Mouse (Mus musculus): ENCODE results near the gene Coro1c.

Coro1c gene

GRCm38 (mm10) chr5:113862418-113862817 is 46.1 kb downstream of the Coro1c start:
- H3K27me3 ChIP-seq (ENCODE audit: control insufficient read depth, insufficient read depth, low read length, poor library complexity, severe bottlenecking), result no peaks in the 10 kb centered on the region
- no peaks in the 10 kb centered on the region; the same call in 1 of the 2 replicates for H3K36me3 ChIP-seq (ENCODE audit: control insufficient read depth, insufficient read depth, low read length, poor library complexity, severe bottlenecking)
- no peak for DNase-seq (ENCODE audit: low read depth, low spot score)

DNA sequence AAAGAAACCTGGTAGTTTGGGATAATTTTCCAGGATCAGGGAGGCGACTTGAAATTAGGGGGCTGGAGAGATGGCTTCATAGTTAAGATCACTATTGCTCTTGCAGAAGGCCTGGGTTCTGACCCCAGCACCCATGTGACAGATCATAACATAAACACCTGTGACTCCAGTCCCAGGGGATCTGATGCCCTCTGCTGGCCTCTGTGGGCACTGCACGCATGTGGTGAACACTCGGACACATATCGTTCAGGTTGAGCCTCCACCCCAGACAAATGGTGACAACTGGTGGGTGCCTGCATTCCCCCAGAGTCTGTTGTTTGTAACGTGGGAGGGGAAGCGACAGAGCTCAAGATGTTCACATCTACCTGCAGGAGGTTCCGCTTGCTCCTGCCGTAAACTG is 47.3 kb downstream of the Coro1c start:
- Histone ChIP-seq H3K27me3 (ENCODE audit: control insufficient read depth, insufficient read depth, low read length, poor library complexity, severe bottlenecking) (no peaks in the 10 kb centered on the region), H3K36me3 (ENCODE audit: control insufficient read depth, insufficient read depth, low read length, poor library complexity, severe bottlenecking) (no peaks in the 10 kb centered on the region; the same call in 1 of the 2 replicates)
- peak; percentile 35 for DNase-seq (ENCODE audit: low read depth, low spot score)

GRCm38 (mm10) chr5:113858971-113859370 is 49.6 kb downstream of the Coro1c start:
- no peaks in the 10 kb centered on the region; the same call in 1 of the 2 replicates for H3K36me3 ChIP-seq (ENCODE audit: control insufficient read depth, insufficient read depth, low read length, poor library complexity, severe bottlenecking)
- no peaks in the 10 kb centered on the region for H3K27me3 ChIP-seq (ENCODE audit: control insufficient read depth, insufficient read depth, low read length, poor library complexity, severe bottlenecking)
- DNase-seq (ENCODE audit: low read depth, low spot score), result no peak

DNA sequence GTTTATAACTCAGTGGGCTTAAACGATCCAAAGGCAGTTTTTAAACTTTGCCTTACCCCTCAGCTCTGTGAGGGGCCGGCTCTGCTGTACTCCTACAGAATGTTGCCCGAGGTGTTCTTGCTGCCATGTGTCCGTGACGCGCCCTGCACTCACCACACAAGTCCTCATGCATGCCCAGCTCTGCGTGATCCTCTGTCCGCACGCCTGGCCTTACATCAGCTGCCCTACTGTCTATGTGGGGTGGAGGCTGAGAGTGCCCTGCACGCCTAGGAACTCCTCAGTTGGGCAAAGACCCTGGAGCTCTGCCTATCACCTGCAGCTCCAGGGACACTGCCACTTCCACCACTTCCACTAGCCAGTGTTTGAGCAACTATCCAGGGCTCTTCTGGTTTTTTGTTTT is 50.0 kb downstream of the Coro1c start:
- no peaks in the 10 kb centered on the region; the same call in 1 of the 2 replicates for H3K36me3 ChIP-seq (ENCODE audit: control insufficient read depth, insufficient read depth, low read length, poor library complexity, severe bottlenecking)
- no peaks in the 10 kb centered on the region for H3K27me3 ChIP-seq (ENCODE audit: control insufficient read depth, insufficient read depth, low read length, poor library complexity, severe bottlenecking)
- DNase-seq (ENCODE audit: low read depth, low spot score), result no peak

- no peaks in the 10 kb centered on the region; the same call in 1 of the 2 replicates for H3K36me3 ChIP-seq (ENCODE audit: control insufficient read depth, insufficient read depth, low read length, poor library complexity, severe bottlenecking)
- H3K27me3 ChIP-seq (ENCODE audit: control insufficient read depth, insufficient read depth, low read length, poor library complexity, severe bottlenecking), result no peaks in the 10 kb centered on the region
- DNase-seq (ENCODE audit: low read depth, low spot score), result no peak
These were observed 50.9 kb downstream of the Coro1c start for GRCm38 (mm10) chr5:113857631-113858030.

- H3K36me3 ChIP-seq (ENCODE audit: control insufficient read depth, insufficient read depth, low read length, poor library complexity, severe bottlenecking), result no peaks in the 10 kb centered on the region; the same call in 1 of the 2 replicates
- no peak for DNase-seq (ENCODE audit: low read depth, low spot score)
- no peaks in the 10 kb centered on the region for H3K27me3 ChIP-seq (ENCODE audit: control insufficient read depth, insufficient read depth, low read length, poor library complexity, severe bottlenecking)
These were observed 51.9 kb downstream of the Coro1c start for GRCm38 (mm10) chr5:113856631-113857030.

DNA sequence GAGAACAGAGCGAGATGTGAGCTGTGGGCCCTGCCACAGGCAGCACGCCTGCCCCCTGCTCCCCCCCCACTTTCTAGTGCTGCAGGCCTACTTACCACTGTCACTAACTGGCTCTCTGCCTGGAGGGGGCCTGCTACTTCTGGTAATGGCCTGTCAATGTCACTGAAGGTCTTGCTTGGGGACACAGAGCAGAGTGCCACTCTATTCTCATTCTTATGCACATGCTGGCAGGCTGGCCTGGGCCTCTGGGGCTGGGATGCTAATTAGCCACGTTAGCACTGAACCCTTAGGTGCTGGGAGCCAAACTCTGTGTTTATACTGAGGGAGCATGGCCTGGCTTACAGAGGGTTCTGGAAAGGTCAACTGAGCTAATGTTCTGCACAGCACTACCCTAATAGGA is 52.9 kb downstream of the Coro1c start:
- no peaks in the 10 kb centered on the region for H3K27me3 ChIP-seq (ENCODE audit: control insufficient read depth, insufficient read depth, low read length, poor library complexity, severe bottlenecking)
- DNase-seq (ENCODE audit: low read depth, low spot score), result no peak
- no peaks in the 10 kb centered on the region; the same call in 1 of the 2 replicates for H3K36me3 ChIP-seq (ENCODE audit: control insufficient read depth, insufficient read depth, low read length, poor library complexity, severe bottlenecking)

DNA sequence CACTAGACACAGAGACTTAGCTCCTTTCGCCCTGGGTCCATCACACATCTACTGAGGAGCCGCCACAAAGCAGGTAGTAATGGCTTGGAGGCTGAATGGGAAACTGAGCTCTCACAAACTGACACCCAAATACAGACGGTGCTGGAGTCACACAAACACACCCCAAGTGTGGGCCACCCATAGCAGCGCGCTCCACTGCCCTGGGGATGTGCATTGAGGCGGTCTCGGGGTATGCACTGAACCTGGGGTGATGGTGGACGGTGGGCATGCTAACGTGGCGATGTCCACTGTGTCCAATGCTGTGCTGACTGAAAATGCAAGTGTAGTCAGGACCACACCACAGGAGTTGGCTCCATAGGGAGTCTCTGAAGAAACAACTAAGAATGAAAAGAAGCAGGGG is 53.4 kb downstream of the Coro1c start:
- Histone ChIP-seq H3K36me3 (ENCODE audit: control insufficient read depth, insufficient read depth, low read length, poor library complexity, severe bottlenecking) (no peaks in the 10 kb centered on the region; the same call in none of the 2 replicates), H3K27me3 (ENCODE audit: control insufficient read depth, insufficient read depth, low read length, poor library complexity, severe bottlenecking) (no peaks in the 10 kb centered on the region)
- no peak for DNase-seq (ENCODE audit: low read depth, low spot score)

GRCm38 (mm10) chr5:113854494-113854893 is 54.1 kb downstream of the Coro1c start:
- peak; percentile 84 for DNase-seq (ENCODE audit: low read depth, low spot score)
- Histone ChIP-seq H3K27me3 (ENCODE audit: control insufficient read depth, insufficient read depth, low read length, poor library complexity, severe bottlenecking) (no peaks in the 10 kb centered on the region), H3K36me3 (ENCODE audit: control insufficient read depth, insufficient read depth, low read length, poor library complexity, severe bottlenecking) (peaks cover 1% of the 10 kb centered on the region)

GRCm38 (mm10) chr5:113853541-113853940 is 55.0 kb downstream of the Coro1c start:
- Histone ChIP-seq H3K36me3 (ENCODE audit: control insufficient read depth, insufficient read depth, low read length, poor library complexity, severe bottlenecking) (peaks cover 1% of the 10 kb centered on the region), H3K27me3 (ENCODE audit: control insufficient read depth, insufficient read depth, low read length, poor library complexity, severe bottlenecking) (no peaks in the 10 kb centered on the region)
- no peak for DNase-seq (ENCODE audit: low read depth, low spot score)

GRCm38 (mm10) chr5:113852463-113852862 is 56.1 kb downstream of the Coro1c start:
- Histone ChIP-seq H3K36me3 (ENCODE audit: control insufficient read depth, insufficient read depth, low read length, poor library complexity, severe bottlenecking) (peaks cover 1% of the 10 kb centered on the region), H3K27me3 (ENCODE audit: control insufficient read depth, insufficient read depth, low read length, poor library complexity, severe bottlenecking) (no peaks in the 10 kb centered on the region)
- no peak for DNase-seq (ENCODE audit: low read depth, low spot score)

DNA sequence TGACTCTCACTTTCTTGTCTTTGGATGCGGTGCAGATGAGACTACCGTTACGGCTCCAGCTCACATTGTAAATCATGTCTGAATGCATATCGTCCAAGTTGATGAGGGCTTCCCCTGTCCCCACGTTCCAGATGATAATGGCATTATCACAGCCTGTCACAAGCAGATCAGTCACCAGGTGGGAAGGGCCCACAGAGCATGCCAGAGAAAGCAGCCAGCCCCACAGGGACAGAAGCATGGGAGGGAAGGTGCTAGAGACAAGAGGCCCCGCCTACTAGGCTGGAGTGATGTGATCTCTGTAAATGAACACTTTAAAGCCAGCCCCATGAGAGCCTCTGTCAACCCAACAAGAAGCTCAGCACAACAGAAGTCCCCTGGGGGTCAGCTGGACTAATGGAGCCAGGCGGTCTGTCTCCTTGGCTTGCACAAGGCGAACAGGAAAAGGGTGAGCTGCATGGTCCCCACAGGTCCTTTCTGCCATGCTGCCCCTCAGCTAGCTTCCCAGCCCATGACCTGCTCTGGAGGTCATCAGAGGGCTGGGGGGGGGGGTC is 57.8 kb downstream of the Coro1c start:
- peaks cover 1% of the 10 kb centered on the region for H3K36me3 ChIP-seq (ENCODE audit: control insufficient read depth, insufficient read depth, low read length, poor library complexity, severe bottlenecking)
- DNase-seq (ENCODE audit: low read depth, low spot score), result no peak

GRCm38 (mm10) chr5:113847636-113848035 is 60.9 kb downstream of the Coro1c start:
- Histone ChIP-seq H3K36me3 (ENCODE audit: control insufficient read depth, insufficient read depth, low read length, poor library complexity, severe bottlenecking) (peaks cover 1% of the 10 kb centered on the region), H3K27me3 (ENCODE audit: control insufficient read depth, insufficient read depth, low read length, poor library complexity, severe bottlenecking) (no peaks in the 10 kb centered on the region)
- DNase-seq (ENCODE audit: low read depth, low spot score), result no peak

More for the DNA sequence above, 57.8 kb downstream of the Coro1c start:
- no peaks in the 10 kb centered on the region for H3K27me3 ChIP-seq (ENCODE audit: control insufficient read depth, insufficient read depth, low read length, poor library complexity, severe bottlenecking)

DNA sequence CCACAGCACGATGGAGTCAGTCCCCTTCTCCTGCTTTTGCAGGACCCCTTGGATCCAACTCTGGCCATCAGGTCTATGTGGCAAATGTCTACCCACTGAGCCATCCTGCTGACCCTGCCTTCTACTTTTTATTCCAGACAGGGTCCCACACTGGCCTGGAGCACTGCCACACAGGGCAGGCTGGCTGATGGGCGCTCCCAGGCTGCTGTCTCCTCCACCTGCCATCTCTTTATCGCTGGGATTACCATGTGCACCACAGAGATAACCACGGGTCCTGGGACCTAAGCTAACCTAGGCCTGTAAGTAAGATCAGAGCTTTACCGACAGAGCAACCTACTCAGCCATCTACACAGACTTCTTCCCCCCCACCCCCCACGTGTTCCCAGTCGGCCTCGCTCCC is 61.9 kb downstream of the Coro1c start:
- peaks cover 1% of the 10 kb centered on the region for H3K36me3 ChIP-seq (ENCODE audit: control insufficient read depth, insufficient read depth, low read length, poor library complexity, severe bottlenecking)
- DNase-seq (ENCODE audit: low read depth, low spot score), result no peak
- H3K27me3 ChIP-seq (ENCODE audit: control insufficient read depth, insufficient read depth, low read length, poor library complexity, severe bottlenecking), result no peaks in the 10 kb centered on the region

DNA sequence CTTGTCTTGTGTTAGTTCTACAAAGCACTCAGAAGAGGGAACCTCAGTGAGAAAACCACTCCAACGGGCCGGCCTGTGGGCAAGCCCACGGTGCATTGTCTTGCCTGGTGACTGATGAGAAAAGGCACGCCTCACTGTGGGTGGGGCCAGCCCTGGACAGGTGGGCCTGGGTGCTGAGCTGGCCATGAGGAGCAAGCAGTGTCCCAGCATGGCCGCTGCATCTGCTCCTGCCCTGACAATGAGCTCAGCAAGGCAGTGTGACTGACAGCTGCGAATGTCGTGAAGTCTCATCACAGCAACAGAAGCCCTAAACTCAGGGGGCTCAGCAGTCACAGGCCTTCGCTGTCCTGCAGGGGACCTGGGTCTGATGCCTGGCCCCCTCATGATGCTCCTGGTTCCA is 62.9 kb downstream of the Coro1c start:
- Histone ChIP-seq H3K27me3 (ENCODE audit: control insufficient read depth, insufficient read depth, low read length, poor library complexity, severe bottlenecking) (no peaks in the 10 kb centered on the region), H3K36me3 (ENCODE audit: control insufficient read depth, insufficient read depth, low read length, poor library complexity, severe bottlenecking) (peaks cover 1% of the 10 kb centered on the region)
- DNase-seq (ENCODE audit: low read depth, low spot score), result no peak

GRCm38 (mm10) chr5:113844721-113845120 is 63.8 kb downstream of the Coro1c start:
- no peaks in the 10 kb centered on the region for H3K27me3 ChIP-seq (ENCODE audit: control insufficient read depth, insufficient read depth, low read length, poor library complexity, severe bottlenecking)
- H3K36me3 ChIP-seq (ENCODE audit: control insufficient read depth, insufficient read depth, low read length, poor library complexity, severe bottlenecking), result no peaks in the 10 kb centered on the region; the same call in 1 of the 2 replicates
- DNase-seq (ENCODE audit: low read depth, low spot score), result peak; percentile 92
